Mouse (Mus musculus) embryo, embryonic 10 days (tissue): ENCODE data around the gene Mta3.

ENCODE experiments used
- DNase-seq: peaks from one replicate; pipeline ENCODE4 v3.0.0-alpha.2; 2015; ENCODE audit warnings: low spot score

Gene Mta3

GRCm38 (mm10) chr17:83759547-83759946 lies 53.6 kb downstream of the Mta3 start:
- DNase-seq, result no peak

GRCm38 (mm10) chr17:83764538-83764937 lies 58.6 kb downstream of the Mta3 start:
- no peak for DNase-seq

- DNase-seq, result no peak
These were observed 61.1 kb downstream of the Mta3 start for GRCm38 (mm10) chr17:83767064-83767463.

- no peak for DNase-seq
These were observed 62.3 kb downstream of the Mta3 start for GRCm38 (mm10) chr17:83768309-83768708.

DNA sequence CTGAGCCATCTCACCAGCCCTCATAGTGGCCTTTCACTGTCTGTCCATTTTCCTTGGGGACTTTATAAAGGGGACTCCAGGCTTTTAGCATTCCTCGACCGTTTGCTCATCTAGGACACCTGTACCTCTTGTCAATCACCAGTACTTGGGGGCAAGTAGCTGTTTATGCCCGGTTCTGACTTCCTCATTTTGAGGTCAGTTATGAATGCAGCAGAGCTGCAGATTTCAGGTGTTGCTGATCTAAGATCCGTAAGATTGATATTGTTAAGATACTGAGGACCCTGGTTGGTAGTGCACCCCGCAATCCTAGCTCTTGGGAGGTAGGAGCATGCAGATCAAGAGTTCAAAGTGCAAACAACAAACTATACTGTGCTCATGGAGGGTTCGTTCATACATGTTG lies 64.4 kb downstream of the Mta3 start:
- DNase-seq, result no peak

DNA sequence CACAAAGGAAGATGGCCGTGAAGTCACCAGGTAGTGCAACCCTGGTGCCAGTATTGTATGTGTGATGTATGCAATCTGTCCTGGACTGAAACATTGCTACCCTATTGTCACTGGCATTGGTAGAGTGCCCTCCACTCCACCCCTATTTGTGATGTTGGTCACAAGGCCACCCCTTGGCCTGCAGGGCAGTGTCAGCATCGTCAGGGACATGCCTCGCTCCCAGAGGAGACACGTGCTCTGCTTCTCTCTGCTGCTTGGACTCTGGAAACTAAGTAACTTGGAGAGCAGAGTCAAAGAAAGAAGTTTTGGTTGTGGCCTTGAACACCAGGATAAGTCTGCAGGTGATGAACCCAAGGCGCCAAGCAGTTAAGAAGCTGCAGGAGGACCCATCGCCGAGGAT lies 65.0 kb downstream of the Mta3 start:
- DNase-seq, result no peak

DNA sequence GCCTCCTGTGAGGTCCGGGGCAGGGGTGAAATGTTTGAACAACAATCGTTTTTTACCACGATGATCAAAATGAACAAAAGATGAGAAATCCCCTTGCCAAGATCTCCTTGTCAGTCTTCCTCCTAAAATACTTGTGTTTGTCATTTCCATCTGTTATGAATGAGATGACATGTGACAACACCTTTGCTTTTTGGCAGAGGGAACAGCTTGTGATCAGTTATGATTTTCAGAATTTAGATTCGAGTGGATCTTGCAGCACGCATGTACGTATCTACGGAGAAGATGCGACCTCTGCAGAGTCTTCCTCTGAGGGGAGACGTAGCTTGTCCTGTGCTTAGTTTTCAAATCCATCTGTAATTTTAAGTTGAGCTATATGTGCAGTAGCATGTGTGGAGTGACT lies 66.1 kb downstream of the Mta3 start:
- DNase-seq, result no peak

DNA sequence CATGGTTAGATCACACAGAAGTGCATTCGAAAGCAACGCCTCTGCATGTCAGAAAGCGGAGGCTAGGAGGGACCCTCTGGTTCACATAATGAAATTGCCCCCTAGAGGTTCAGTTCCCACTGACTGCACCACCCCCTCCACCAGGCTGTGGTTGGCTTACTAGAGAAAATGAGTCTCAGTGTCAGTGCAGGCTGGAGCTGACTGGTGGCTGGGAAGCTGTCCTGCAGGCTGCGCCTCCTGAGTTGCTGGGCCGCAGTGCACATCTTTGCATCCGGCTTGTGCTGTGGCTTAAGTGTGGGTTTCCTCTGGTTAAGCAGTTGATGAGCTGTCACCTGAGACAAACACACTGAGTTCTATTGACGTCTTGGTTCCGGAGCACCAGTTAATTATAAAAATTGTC lies 66.7 kb downstream of the Mta3 start:
- peak; percentile 55 for DNase-seq

- no peak for DNase-seq
These were observed 71.0 kb downstream of the Mta3 start for GRCm38 (mm10) chr17:83776965-83777364.

GRCm38 (mm10) chr17:83777462-83778051 lies 71.6 kb downstream of the Mta3 start:
- no peak for DNase-seq

- DNase-seq, result no peak
These were observed 74.3 kb downstream of the Mta3 start for GRCm38 (mm10) chr17:83780228-83780627.

DNA sequence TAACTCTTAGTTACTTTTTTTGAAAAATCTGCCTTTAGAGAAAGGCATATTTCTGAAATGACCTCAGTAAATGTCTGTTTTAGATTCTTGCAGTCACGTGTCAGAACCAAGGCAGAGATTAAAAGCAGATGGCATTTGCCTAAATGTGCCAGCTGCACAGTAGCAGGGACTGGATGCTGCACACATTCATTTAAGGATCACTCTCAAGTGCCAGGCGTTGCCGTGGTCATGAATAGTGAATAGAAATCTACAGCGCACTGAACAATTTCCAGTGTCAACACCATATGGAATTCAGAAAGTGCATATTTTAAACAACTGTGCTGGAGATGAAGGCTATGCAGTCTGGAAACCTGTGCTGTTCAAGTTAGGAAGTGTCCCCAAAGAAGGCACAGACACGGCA lies 76.8 kb downstream of the Mta3 start:
- no peak for DNase-seq

- no peak for DNase-seq
These were observed 80.5 kb downstream of the Mta3 start for GRCm38 (mm10) chr17:83786418-83786817.

GRCm38 (mm10) chr17:83790158-83790557 lies 84.2 kb downstream of the Mta3 start:
- no peak for DNase-seq

DNA sequence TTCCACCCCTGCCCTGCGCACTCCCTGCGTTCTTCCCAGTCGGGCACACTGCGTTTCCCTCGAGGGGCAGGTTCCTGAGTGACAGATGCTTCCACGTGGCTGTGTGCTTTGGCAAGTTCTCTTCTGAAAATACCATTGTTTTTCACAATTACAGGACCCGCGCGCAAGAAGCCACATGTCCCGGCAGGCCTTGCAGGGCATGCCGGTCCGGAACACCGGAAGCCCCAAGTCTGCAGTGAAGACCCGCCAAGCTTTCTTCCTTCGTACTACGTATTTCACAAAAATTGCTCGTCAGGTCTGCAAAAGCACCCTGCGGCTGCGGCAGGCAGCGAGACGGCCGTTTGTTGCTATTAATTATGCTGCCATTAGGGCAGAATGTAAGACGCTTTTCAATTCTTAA lies 86.4 kb downstream of the Mta3 start:
- DNase-seq, result no peak

- DNase-seq, result no peak
These were observed 89.2 kb downstream of the Mta3 start for GRCm38 (mm10) chr17:83795121-83795520.

DNA sequence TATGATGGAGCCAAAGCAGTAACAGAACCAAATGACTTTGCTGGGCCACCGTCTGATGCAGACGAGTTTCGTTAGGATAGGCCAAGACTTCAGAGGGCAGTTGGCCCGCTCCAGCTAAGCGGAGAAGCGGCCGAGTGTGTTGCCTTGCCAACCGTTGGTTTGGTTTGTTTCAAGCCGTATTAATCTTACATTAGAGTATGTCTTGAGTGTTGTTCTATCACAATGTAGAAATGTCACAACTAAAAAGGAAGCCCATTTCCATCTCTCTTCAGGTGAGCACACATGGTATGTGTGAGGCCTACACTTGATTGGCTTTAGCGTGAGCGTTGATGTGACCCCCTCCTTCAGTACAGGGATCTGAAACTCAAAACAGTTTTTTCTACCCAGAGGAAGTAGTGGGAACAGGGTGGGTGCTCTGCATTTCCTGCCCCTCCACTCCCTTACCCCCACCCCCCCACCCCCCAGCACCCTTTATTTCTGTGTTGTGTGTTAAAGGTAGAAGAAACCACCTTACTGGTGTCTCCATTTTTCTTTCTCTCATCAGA lies 93.6 kb downstream of the Mta3 start:
- DNase-seq, result no peak

DNA sequence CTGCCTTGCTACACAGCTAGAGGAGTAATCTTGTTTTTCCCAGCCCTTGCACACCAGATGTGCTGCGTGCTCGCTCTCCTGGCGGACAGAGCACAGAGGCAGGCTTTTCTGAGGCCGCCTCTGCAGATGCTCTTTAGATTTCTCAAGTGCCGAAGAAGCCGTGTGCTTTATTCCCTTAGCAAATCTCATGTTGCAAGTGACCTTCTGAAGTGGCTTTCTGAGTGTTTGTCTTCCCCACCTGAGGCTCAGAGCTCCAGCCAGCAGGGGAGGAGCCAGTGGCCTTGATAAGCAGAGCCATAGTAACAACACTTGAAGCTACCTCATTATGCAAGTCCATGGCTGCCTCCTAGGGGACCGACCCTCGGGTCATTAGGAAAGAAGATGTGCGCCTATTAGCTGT lies 98.0 kb downstream of the Mta3 start:
- no peak for DNase-seq

GRCm38 (mm10) chr17:83805078-83805477 lies 99.1 kb downstream of the Mta3 start:
- no peak for DNase-seq

DNA sequence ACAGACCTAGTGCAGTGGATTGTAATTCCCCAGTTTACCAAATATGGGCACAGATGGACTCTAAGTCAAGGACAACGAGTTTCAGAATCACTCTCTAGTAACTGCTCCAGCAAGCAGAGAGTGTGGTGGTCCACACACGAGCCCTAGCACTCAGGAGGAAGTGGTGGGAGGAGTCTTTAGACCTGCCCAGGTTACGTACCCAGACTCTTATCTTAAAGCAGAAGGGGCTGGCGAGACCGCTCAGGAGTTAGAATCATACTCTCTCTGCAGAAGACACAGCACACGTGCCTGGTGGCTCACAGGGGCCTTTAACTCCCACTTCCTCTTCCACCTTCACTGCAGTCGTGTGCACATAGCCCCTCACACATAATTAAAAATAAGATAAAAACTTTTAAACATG lies 101.4 kb downstream of the Mta3 start:
- no peak for DNase-seq

DNA sequence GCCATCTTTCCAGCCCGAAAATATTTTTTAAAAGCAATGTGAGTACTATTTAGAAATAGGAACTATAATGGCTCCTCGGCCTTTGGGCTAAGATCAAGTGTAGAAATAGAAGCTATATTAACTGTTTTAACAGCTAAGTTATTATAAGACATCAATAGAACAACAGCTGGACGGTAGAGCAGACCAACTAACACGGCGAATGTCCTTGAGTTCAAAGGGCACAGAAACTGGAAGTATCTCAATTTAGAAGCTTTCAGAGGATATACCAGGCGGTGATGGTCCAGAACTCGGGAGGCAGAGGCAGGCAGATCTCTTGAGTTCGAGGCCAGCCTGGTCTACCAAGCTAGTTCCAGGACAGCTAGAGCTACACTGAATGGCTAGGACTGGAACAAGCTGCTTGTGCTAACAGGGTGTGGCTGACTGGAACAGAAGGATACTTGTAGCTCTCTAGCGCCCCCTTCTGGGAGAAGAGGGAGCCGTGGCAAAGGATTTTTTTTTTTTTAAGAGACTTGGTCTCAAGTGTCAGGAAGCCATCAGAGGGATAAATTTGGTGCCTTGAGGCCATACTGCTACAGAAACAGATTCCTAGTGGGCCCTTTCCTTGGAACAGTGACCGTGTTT lies 101.9 kb downstream of the Mta3 start:
- DNase-seq, result peak; percentile 67

DNA sequence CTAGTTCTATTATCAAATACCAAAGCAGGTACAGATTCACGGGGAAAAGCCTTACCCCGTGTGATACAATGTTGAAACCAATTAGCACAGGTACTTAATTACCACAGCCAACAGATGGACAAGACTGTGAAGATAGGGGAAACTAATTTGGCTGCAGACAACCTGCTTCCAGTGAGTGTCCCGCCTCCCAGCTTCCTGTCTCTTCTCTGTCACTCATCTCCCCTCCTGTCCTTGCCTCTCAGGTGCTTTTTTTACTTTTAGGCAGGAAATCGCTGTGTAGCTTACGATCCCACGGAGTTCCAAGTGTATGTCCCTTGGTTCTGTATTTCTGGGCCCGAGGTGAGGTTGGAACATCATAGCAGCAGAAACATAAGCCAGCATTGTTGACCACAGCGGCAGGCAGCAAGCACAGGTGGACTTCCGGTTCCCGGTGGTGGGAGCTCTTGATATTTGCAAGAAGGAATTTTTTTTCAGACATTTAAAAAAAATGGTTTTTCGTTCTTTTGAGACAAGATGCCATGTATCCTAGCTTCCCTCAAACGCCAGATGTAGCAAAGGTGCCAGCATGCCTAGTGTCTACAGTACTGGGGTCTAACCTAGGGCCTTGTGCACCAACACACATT lies 102.6 kb downstream of the Mta3 start:
- no peak for DNase-seq

DNA sequence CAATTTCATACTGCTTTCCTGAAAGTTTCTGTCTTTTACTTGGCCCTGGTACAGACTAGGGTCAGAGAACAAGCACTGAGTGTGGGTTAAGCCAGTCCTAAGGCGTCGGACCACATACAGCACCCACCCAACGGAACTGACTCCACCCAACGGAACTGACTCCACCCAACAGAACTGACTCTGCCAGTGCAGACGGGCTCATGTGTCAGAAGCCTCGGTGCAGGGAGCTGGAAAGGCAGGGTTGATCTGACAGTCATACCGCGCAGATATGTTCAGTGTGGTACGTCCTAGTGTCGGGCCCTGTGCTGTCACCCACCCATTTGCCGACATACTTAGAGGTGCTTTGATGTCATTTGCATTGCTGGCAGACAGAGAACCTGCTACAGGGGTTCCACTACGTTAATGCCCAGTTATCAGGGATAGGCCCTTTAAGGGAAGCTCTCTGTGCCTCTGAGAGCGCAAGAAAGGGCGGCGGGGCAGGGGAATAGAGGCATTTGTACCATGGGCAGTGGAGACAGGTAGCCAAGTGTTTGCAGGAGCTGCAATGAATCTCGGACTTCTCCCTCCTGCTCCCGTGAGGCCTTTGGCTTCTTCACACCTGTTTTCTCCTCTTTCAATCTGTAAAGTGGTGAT lies 103.3 kb downstream of the Mta3 start:
- no peak for DNase-seq
